Mouse (Mus musculus) spleen, adult 2 months (tissue): ENCODE results near the gene Ocm. TPM values are rescaled to one million over a fixed set of nuclear protein-coding genes. Genes with fewer than 3 reads are reported as not detected.
A peak's percentile ranks its signal among the peaks of the same experiment; 100 is the strongest.

Experiments used
- DNase-seq, 2 experiments: peaks; one replicate each; pipeline versions ENCODE4 v3.0.0 to v3.0.0-alpha.2; 2012 to 2021; ENCODE audit warnings: low spot score in 2 of 2, low read depth in 1 of 2
- H3K27ac ChIP-seq: fragments of 200-500 bp; 2 replicates; pipeline ENCODE4 v1.5.1; 2012; ENCODE audit warnings: low read length, inconsistent platforms; ENCODE audit not compliant: insufficient read depth
- H3K27me3 ChIP-seq: fragments of 200-500 bp; 2 replicates; pipeline ENCODE4 v1.6.1; 2012; ENCODE audit warnings: mild to moderate bottlenecking, moderate library complexity, low read length, inconsistent platforms; ENCODE audit not compliant: control insufficient read depth, insufficient read depth
- H3K36me3 ChIP-seq: fragments of 200-500 bp; 2 replicates; pipeline ENCODE4 v1.6.1; 2012; ENCODE audit warnings: mild to moderate bottlenecking, low read length, inconsistent platforms; ENCODE audit not compliant: control insufficient read depth, insufficient read depth
- H3K4me1 ChIP-seq: fragments of 200-500 bp; 2 replicates; pipeline ENCODE4 v1.6.1; 2011; ENCODE audit warnings: inconsistent platforms; ENCODE audit not compliant: control insufficient read depth, insufficient read depth, insufficient read length
- H3K4me3 ChIP-seq: fragments of 200-500 bp; 2 replicates; pipeline ENCODE4 v1.5.1; 2011; ENCODE audit warnings: mild to moderate bottlenecking, inconsistent platforms; ENCODE audit not compliant: insufficient read depth, insufficient read length; ENCODE audit errors: extremely low read depth
- CTCF ChIP-seq: fragments of 200-500 bp; IDR thresholded peaks from 2 replicates; pipeline ENCODE4 v1.5.1; 2011; ENCODE audit warnings: mild to moderate bottlenecking, inconsistent platforms; ENCODE audit not compliant: insufficient read depth, insufficient read length, insufficient replicate concordance; ENCODE audit errors: extremely low read depth
- POLR2A ChIP-seq: fragments of 200-500 bp; IDR thresholded peaks from 2 replicates; pipeline ENCODE4 v1.6.1; 2011; ENCODE audit warnings: low read depth, low read length, inconsistent platforms
- WGBS: fragments of 180-500 bp; shearing (Covaris S2); methylation state at CpG from one replicate; pipeline ENCODE4 v1.1.7; 2018; 5-methylcytosine and 5-hydroxymethylcytosine counted together
- polyA plus RNA-seq: library from polyadenylated mRNA; depleted of rRNA; stranded (reverse); fragments of >200 nt; gene quantifications from 2 replicates; pipeline ENCODE4 v1.2.3, GENCODE M21; 2012; rRNA removed

Ocm gene
- polyA plus RNA-seq, 1 experiment = not detected

DNA sequence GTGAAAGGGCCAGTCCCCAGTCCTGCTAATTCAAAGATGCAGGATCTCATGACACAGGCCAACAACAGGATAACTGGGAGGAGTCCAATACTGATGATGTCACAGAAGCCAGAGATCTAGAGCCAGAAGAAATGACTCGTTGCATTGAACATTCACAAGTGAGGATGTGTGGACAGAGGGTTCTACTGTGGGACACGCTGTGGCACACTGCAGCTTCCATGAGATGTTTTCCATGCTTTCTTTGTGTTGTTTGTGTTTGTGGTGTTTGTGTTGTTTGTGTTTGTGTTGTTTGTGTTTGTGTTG, 50.9 kb downstream of the Ocm start:
- no peak overlapping the region for H3K4me3 ChIP-seq
- no peak for TF ChIP-seq CTCF
- H3K4me1 ChIP-seq = no peaks in the 10 kb centered on the region
- WGBS = 39% methylated on average over 2 of the region's 2 CpGs
- DNase-seq = no peak
- H3K27me3 ChIP-seq = no peaks in the 10 kb centered on the region
- H3K27ac ChIP-seq = no peak overlapping the region
- no peaks in the 10 kb centered on the region for H3K36me3 ChIP-seq

GRCm38 (mm10) chr5:143974931-143975630, 51.4 kb downstream of the Ocm start:
- peak; percentile 34 to 50 for DNase-seq
- 49% methylated on average over 4 of the region's 4 CpGs for WGBS
- Histone ChIP-seq H3K4me3 (no peak overlapping the region), H3K36me3 (no peaks in the 10 kb centered on the region), H3K27me3 (no peaks in the 10 kb centered on the region), H3K4me1 (no peaks in the 10 kb centered on the region), H3K27ac (no peak overlapping the region)
- TF ChIP-seq CTCF (peak; percentile 95), POLR2A (no peak)

- no peaks in the 10 kb centered on the region for H3K4me1 ChIP-seq
- H3K27me3 ChIP-seq = no peaks in the 10 kb centered on the region
- no peak overlapping the region for H3K27ac ChIP-seq
- WGBS = 75% methylated on average over 3 of the region's 3 CpGs
- no peak for TF ChIP-seq CTCF
- TF ChIP-seq POLR2A = no peak
- H3K36me3 ChIP-seq = no peaks in the 10 kb centered on the region
- DNase-seq = no peak
- no peak overlapping the region for H3K4me3 ChIP-seq
Observed at GRCm38 (mm10) chr5:143972628-143973027, 53.8 kb downstream of the Ocm start.

Other genes starting within 250 kb of the Ocm start
- 23.4 and 23.8 TPM in 2 replicates for gene Eif2ak1, start 208.9 kb downstream of the Ocm start, polyA plus RNA-seq
- 0.08 and 0.09 TPM in 2 replicates for gene Ankrd61, start 129.0 kb downstream of the Ocm start, polyA plus RNA-seq
- 24.2 and 25.2 TPM in 2 replicates for gene Aimp2, start 116.8 kb downstream of the Ocm start, polyA plus RNA-seq
- gene Pms2, start 116.7 kb downstream of the Ocm start, polyA plus RNA-seq = 3.6 and 3.9 TPM in 2 replicates
- not detected in 2 replicates for gene Gm42421, start 98.5 kb downstream of the Ocm start, polyA plus RNA-seq
- gene Rsph10b, start 93.6 kb downstream of the Ocm start, polyA plus RNA-seq = 0.28 and 0.49 TPM in 2 replicates
- 5.9 and 6.1 TPM in 2 replicates for gene Ccz1, start 11.8 kb downstream of the Ocm start, polyA plus RNA-seq
- 10.0 and 12.9 TPM in 2 replicates for gene Lmtk2, start 73.8 kb upstream of the Ocm start, polyA plus RNA-seq
- 6.1 and 7.6 TPM in 2 replicates for gene Bhlha15, start 163.6 kb upstream of the Ocm start, polyA plus RNA-seq
- 71.1 and 73.9 TPM in 2 replicates for gene Tecpr1, start 196.9 kb upstream of the Ocm start, polyA plus RNA-seq
- 50.2 and 60.3 TPM in 2 replicates for gene Bri3, start 217.8 kb upstream of the Ocm start, polyA plus RNA-seq